Mouse (Mus musculus) retina, adult 2 months (tissue): ENCODE measurements at regions not wholly inside any gene's neighbourhood (a gene's known extent, or its start where the extent isn't known, plus 50 kb on each side); places are given as distances from the start of the nearest gene placed in this dataset.
A peak's percentile ranks its signal among the peaks of the same experiment; 100 is the strongest.

ENCODE experiments used
- DNase-seq: peaks from one replicate; pipeline ENCODE4 v3.0.0-alpha.2; 2012; ENCODE audit warnings: low read depth, low spot score

- peak; percentile 4 for DNase-seq
Measured at GRCm38 (mm10) chr2:67332211-67332610, 81.3 kb upstream of the Gm21830 start.

- no peak for DNase-seq
Measured at GRCm38 (mm10) chr2:67344711-67345110, 68.8 kb upstream of the Gm21830 start.
